Mouse (Mus musculus) testis, adult 2 months (tissue): ENCODE measurements around the gene Tspan2. TPM values are rescaled to one million over a fixed set of nuclear protein-coding genes. Genes with fewer than 3 reads are reported as not detected.

Source experiments
- H3K27ac ChIP-seq: fragments of 200-500 bp; 2 replicates; pipeline ENCODE4 v1.5.1; 2012; ENCODE audit warnings: low read depth, low read length; ENCODE audit not compliant: control insufficient read depth, insufficient read depth
- H3K27me3 ChIP-seq: fragments of 200-500 bp; 2 replicates; pipeline ENCODE4 v1.6.1; 2012; ENCODE audit warnings: mild to moderate bottlenecking, low read length, moderate library complexity; ENCODE audit not compliant: control insufficient read depth, insufficient read depth
- H3K36me3 ChIP-seq: fragments of 200-500 bp; 2 replicates; pipeline ENCODE4 v1.6.1; 2012; ENCODE audit warnings: mild to moderate bottlenecking, low read length; ENCODE audit not compliant: control insufficient read depth, insufficient read depth
- H3K4me1 ChIP-seq: fragments of 200-500 bp; 2 replicates; pipeline ENCODE4 v1.6.1; 2012; ENCODE audit warnings: low read length; ENCODE audit not compliant: control insufficient read depth, insufficient read depth
- H3K4me3 ChIP-seq: fragments of 200-500 bp; 2 replicates; pipeline ENCODE4 v1.5.1; 2012; ENCODE audit warnings: low read depth, mild to moderate bottlenecking, low read length, moderate library complexity, mixed read lengths; ENCODE audit not compliant: control insufficient read depth
- CTCF ChIP-seq: fragments of 200-500 bp; IDR thresholded peaks from 2 replicates; pipeline ENCODE4 v1.5.1; 2012; ENCODE audit warnings: low read depth, mild to moderate bottlenecking, inconsistent platforms, low read length, moderate library complexity; ENCODE audit not compliant: control insufficient read depth, insufficient read depth, insufficient replicate concordance
- POLR2A ChIP-seq: fragments of 200-500 bp; IDR thresholded peaks from 2 replicates; pipeline ENCODE4 v1.6.1; 2012; ENCODE audit warnings: low read depth, mild to moderate bottlenecking, inconsistent platforms, low read length, moderate library complexity; ENCODE audit not compliant: control insufficient read depth
- polyA plus RNA-seq: library from polyadenylated mRNA; depleted of rRNA; stranded (reverse); fragments of >200 nt; gene quantifications from 2 replicates; pipeline ENCODE4 v1.2.3, GENCODE M21; 2012

Gene Tspan2
- polyA plus RNA-seq, 1 experiment, result 0.98 TPM

GRCm38 (mm10) chr3:102735638-102736037, 1.3 kb downstream of the Tspan2 start:
- H3K27me3 ChIP-seq, result no peaks in the 10 kb centered on the region
- H3K27ac ChIP-seq, result no peak overlapping the region
- H3K4me1 ChIP-seq, result peaks cover 14% of the 10 kb centered on the region
- no peak for TF ChIP-seq CTCF
- TF ChIP-seq POLR2A, result no peak
- no peaks in the 10 kb centered on the region for H3K36me3 ChIP-seq
- H3K4me3 ChIP-seq, result no peak overlapping the region; the same call in 1 of the 2 replicates

DNA sequence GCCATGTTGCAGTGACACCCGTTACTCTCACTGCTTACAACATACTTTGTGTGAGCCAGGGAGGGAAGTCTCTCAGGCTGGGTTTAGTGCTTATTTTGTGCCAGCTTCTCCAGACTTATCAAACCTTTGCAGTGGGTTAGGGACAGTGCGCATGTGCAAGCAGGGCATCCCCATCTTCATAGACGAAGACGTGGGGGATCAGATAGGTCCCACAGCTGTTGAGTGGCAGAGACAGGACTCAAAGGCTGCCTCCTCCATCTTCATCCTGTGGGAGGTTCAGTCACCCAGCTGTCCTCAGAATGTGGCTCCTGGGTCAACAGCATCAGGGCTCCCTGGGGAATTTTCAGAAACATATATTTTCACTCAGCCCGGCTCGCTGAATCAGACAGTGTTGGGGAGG, 2.1 kb downstream of the Tspan2 start:
- Histone ChIP-seq H3K4me1 (peaks cover 14% of the 10 kb centered on the region), H3K36me3 (no peaks in the 10 kb centered on the region), H3K27me3 (no peaks in the 10 kb centered on the region), H3K4me3 (no peak overlapping the region), H3K27ac (no peak overlapping the region)
- no peak for TF ChIP-seq POLR2A
- no peak for TF ChIP-seq CTCF

DNA sequence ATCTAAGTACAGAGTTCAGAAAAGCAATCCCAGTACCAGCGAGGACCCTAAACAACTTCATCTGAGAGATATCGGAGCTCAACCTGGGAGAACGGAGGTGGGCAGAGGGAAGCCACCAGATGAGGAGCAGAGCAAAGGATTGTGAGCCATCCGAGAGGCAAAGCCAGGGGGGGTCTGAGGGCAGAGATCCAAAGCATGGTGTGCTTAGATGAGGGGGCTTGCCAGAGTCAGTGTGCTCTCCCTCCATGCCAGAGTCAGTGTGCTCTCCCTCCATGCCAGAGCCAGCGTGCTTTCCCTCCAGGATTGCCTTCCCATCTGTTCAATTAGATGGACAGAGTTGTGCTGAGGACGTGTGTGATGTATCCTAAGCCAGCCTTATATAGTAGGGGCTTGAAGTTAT, 2.8 kb downstream of the Tspan2 start:
- Histone ChIP-seq H3K36me3 (no peaks in the 10 kb centered on the region), H3K4me3 (no peak overlapping the region), H3K27ac (no peak overlapping the region), H3K27me3 (no peaks in the 10 kb centered on the region), H3K4me1 (peaks cover 14% of the 10 kb centered on the region)
- no peak for TF ChIP-seq CTCF
- TF ChIP-seq POLR2A, result no peak

- Histone ChIP-seq H3K27me3 (no peaks in the 10 kb centered on the region), H3K4me3 (no peak overlapping the region), H3K36me3 (no peaks in the 10 kb centered on the region), H3K4me1 (peaks cover 14% of the 10 kb centered on the region), H3K27ac (no peak overlapping the region)
- TF ChIP-seq CTCF, result no peak
- no peak for TF ChIP-seq POLR2A
Observed at GRCm38 (mm10) chr3:102738161-102738901, 4.0 kb downstream of the Tspan2 start.

- H3K4me1 ChIP-seq, result peaks cover 14% of the 10 kb centered on the region
- H3K27me3 ChIP-seq, result no peaks in the 10 kb centered on the region
- H3K4me3 ChIP-seq, result no peak overlapping the region
- H3K36me3 ChIP-seq, result no peaks in the 10 kb centered on the region
- TF ChIP-seq POLR2A (no peak), CTCF (no peak)
- no peak overlapping the region for H3K27ac ChIP-seq
Observed at GRCm38 (mm10) chr3:102738926-102739325, 4.6 kb downstream of the Tspan2 start.

- no peaks in the 10 kb centered on the region for H3K36me3 ChIP-seq
- no peak overlapping the region for H3K27ac ChIP-seq
- TF ChIP-seq CTCF (no peak), POLR2A (no peak)
- H3K4me3 ChIP-seq, result no peak overlapping the region
- no peaks in the 10 kb centered on the region for H3K27me3 ChIP-seq
- no peaks in the 10 kb centered on the region for H3K4me1 ChIP-seq
Observed at GRCm38 (mm10) chr3:102742725-102743124, 8.4 kb downstream of the Tspan2 start.

DNA sequence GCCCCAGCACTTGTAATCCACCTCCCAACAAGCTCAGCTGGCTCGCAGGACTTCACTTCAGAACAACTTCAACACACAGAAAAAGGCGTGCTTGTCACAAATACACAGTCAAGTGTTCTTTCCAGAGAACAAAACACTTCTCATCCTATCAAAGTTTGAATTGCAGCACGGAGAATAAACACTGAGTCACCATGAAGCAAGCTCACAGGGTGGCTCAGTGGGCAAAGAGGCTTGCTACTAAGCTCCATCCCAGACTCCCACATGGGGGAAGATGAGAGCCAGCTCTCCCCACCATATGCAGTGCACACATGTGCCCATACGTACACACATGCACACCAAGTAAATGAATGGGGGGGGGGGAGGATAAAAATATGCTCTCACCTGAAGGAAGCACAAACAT, 8.9 kb downstream of the Tspan2 start:
- Histone ChIP-seq H3K27ac (no peak overlapping the region), H3K27me3 (no peaks in the 10 kb centered on the region), H3K36me3 (no peaks in the 10 kb centered on the region), H3K4me3 (no peak overlapping the region), H3K4me1 (no peaks in the 10 kb centered on the region)
- TF ChIP-seq POLR2A (no peak), CTCF (no peak)
